Mouse (Mus musculus): ENCODE measurements at regions not wholly inside any gene's neighbourhood (a gene's known extent, or its start where the extent isn't known, plus 50 kb on each side); places are given as distances from the start of the nearest gene placed in this dataset.

DNA sequence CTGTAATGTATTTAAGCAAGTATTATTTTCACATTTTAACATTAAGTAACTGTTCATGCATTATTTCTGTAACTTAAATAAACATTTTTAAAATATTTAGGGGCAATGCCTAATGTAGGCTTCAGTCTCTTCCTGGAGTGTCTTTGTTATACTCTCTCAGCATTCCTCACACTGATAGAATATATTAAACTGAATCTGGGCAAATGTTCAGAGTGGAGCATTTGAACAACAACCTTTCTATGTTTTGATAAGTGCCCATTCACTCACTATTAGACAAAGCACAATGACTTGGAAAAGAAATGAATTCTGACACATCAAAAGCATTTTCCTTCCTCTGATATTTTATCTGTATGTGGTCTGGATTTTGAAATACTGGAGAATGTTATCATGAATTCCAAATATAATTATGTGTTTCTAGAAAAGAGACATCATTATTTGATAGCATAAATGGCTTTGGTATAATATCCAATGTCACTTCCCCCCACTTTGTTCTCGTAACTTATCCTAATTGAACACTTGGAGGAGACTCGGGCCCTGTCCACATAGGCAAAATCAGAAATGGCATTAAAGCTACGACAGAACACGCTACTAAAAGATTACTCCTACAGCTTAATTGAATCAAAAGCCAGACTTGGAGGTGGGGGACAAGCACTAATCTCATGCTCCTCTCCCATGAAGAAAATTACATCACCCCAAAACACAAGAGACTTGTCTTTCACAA lies 127.1 kb upstream of the Spred2 start:
- H3K27ac ChIP-seq (ENCODE audit: low read depth, low read length) = no peak overlapping the region
- H3K4me2 ChIP-seq (ENCODE audit: low read depth, low read length, severe bottlenecking) = no peak overlapping the region
- no peak overlapping the region for H3K4me3 ChIP-seq (ENCODE audit: low read depth, low read length)
- no peaks in the 10 kb centered on the region for H3K36me3 ChIP-seq (ENCODE audit: control insufficient read depth, insufficient read depth, low read length)
- H3K9ac ChIP-seq (ENCODE audit: low read length) = no peak overlapping the region
- no peaks in the 10 kb centered on the region for H3K9me3 ChIP-seq (ENCODE audit: control insufficient read depth, low read length)
- WGBS = 80% methylated on average over 4 of the region's 4 CpGs
- no peaks in the 10 kb centered on the region for H3K27me3 ChIP-seq (ENCODE audit: control insufficient read depth, insufficient read depth, low read length)
- ATAC-seq (replicated peaks; ENCODE audit: low FRiP score) = no peak
- no peaks in the 10 kb centered on the region for H3K4me1 ChIP-seq (replicated peaks; ENCODE audit: control insufficient read depth, insufficient read depth, low read length)
- DNase-seq (ENCODE audit: low spot score) = no peak

GRCm38 (mm10) chr11:19809359-19809758 lies 114.8 kb upstream of the Spred2 start:
- no peak overlapping the region for H3K27ac ChIP-seq (ENCODE audit: low read depth, low read length)
- H3K4me2 ChIP-seq (ENCODE audit: low read depth, low read length, severe bottlenecking) = no peak overlapping the region
- no peak overlapping the region for H3K4me3 ChIP-seq (ENCODE audit: low read depth, low read length)
- H3K27me3 ChIP-seq (ENCODE audit: control insufficient read depth, insufficient read depth, low read length) = no peaks in the 10 kb centered on the region
- no peaks in the 10 kb centered on the region for H3K9me3 ChIP-seq (ENCODE audit: control insufficient read depth, low read length)
- 0 out of 2 replicates have a peak, but pooled peaks cover 3% of the 10 kb centered on the region for H3K4me1 ChIP-seq (replicated peaks; ENCODE audit: control insufficient read depth, insufficient read depth, low read length)
- ATAC-seq (replicated peaks; ENCODE audit: low FRiP score) (no peak), DNase-seq (ENCODE audit: low spot score) (no peak)
- no peaks in the 10 kb centered on the region for H3K36me3 ChIP-seq (ENCODE audit: control insufficient read depth, insufficient read depth, low read length)
- no peak overlapping the region for H3K9ac ChIP-seq (ENCODE audit: low read length)
- 90% methylated on average over 7 of the region's 7 CpGs for WGBS

GRCm38 (mm10) chr11:19811271-19811991 lies 112.7 kb upstream of the Spred2 start:
- no peaks in the 10 kb centered on the region for H3K27me3 ChIP-seq (ENCODE audit: control insufficient read depth, insufficient read depth, low read length)
- H3K4me3 ChIP-seq (ENCODE audit: low read depth, low read length) = no peak overlapping the region
- H3K9ac ChIP-seq (ENCODE audit: low read length) = no peak overlapping the region
- DNase-seq (ENCODE audit: low spot score) = no peak
- no peaks in the 10 kb centered on the region for H3K9me3 ChIP-seq (ENCODE audit: control insufficient read depth, low read length)
- ATAC-seq (replicated peaks; ENCODE audit: low FRiP score) = peak; percentile 56
- 13% methylated on average over 12 of the region's 12 CpGs for WGBS
- H3K4me2 ChIP-seq (ENCODE audit: low read depth, low read length, severe bottlenecking) = no peak overlapping the region
- no peak overlapping the region for H3K27ac ChIP-seq (ENCODE audit: low read depth, low read length)
- no peaks in the 10 kb centered on the region for H3K36me3 ChIP-seq (ENCODE audit: control insufficient read depth, insufficient read depth, low read length)
- 0 out of 2 replicates have a peak, but pooled peaks cover 3% of the 10 kb centered on the region for H3K4me1 ChIP-seq (replicated peaks; ENCODE audit: control insufficient read depth, insufficient read depth, low read length)

DNA sequence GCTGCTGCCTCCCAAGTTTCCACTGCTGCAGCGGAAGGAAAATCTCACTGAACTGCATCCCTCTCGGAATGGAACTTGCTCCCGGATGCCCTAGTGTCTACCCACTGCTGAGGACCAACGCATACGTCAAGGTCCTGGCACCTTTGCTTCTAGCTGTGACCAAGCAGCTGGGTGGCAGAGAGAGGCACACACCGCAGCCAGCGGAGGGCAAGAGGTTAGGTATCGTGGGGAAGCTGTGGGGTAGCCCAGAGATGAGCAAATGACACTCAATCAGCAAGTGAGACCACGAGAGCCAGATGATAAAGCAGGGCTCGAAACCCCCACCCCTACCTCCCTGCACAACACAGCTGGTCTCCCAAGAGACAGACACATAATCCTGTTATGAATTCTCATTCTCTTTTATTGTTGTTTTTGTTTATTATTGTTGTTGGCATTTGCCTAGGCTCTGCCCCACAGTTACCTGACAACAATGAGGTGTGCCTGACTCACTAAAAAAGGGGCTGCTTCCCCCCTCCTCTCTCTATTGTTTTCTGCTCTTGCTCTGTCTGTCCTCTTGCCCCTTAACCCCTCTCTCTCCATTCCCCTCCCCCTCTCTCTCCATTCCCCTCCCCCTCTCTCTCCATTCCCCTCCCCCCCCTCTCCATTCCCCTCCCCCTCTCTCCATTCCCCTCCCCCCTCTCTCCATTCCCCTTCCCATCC lies 112.0 kb upstream of the Spred2 start:
- no peak overlapping the region for H3K9ac ChIP-seq (ENCODE audit: low read length)
- H3K27me3 ChIP-seq (ENCODE audit: control insufficient read depth, insufficient read depth, low read length) = no peaks in the 10 kb centered on the region
- no peaks in the 10 kb centered on the region for H3K9me3 ChIP-seq (ENCODE audit: control insufficient read depth, low read length)
- peak overlapping the region; percentile 13; the same call in 1 of the 2 replicates for H3K27ac ChIP-seq (ENCODE audit: low read depth, low read length)
- H3K36me3 ChIP-seq (ENCODE audit: control insufficient read depth, insufficient read depth, low read length) = no peaks in the 10 kb centered on the region
- DNase-seq (ENCODE audit: low spot score) (no peak), ATAC-seq (replicated peaks; ENCODE audit: low FRiP score) (peak; percentile 51; the same call in 1 of the 2 replicates)
- H3K4me1 ChIP-seq (replicated peaks; ENCODE audit: control insufficient read depth, insufficient read depth, low read length) = 0 out of 2 replicates have a peak, but pooled peaks cover 3% of the 10 kb centered on the region
- no peak overlapping the region for H3K4me2 ChIP-seq (ENCODE audit: low read depth, low read length, severe bottlenecking)
- H3K4me3 ChIP-seq (ENCODE audit: low read depth, low read length) = no peak overlapping the region
- WGBS = 14% methylated on average over 10 of the region's 10 CpGs

GRCm38 (mm10) chr11:19813549-19813948 lies 110.6 kb upstream of the Spred2 start:
- Histone ChIP-seq H3K4me2 (ENCODE audit: low read depth, low read length, severe bottlenecking) (no peak overlapping the region), H3K27ac (ENCODE audit: low read depth, low read length) (no peak overlapping the region), H3K4me1 (replicated peaks; ENCODE audit: control insufficient read depth, insufficient read depth, low read length) (0 out of 2 replicates have a peak, but pooled peaks cover 3% of the 10 kb centered on the region), H3K4me3 (ENCODE audit: low read depth, low read length) (no peak overlapping the region), H3K36me3 (ENCODE audit: control insufficient read depth, insufficient read depth, low read length) (no peaks in the 10 kb centered on the region), H3K9me3 (ENCODE audit: control insufficient read depth, low read length) (no peaks in the 10 kb centered on the region), H3K9ac (ENCODE audit: low read length) (no peak overlapping the region), H3K27me3 (ENCODE audit: control insufficient read depth, insufficient read depth, low read length) (no peaks in the 10 kb centered on the region)
- 67% methylated on average over 7 of the region's 7 CpGs for WGBS
- ATAC-seq (replicated peaks; ENCODE audit: low FRiP score) = 0 out of 2 replicates have a peak, but pooled peaks have one; percentile 36
- DNase-seq (ENCODE audit: low spot score) = no peak

DNA sequence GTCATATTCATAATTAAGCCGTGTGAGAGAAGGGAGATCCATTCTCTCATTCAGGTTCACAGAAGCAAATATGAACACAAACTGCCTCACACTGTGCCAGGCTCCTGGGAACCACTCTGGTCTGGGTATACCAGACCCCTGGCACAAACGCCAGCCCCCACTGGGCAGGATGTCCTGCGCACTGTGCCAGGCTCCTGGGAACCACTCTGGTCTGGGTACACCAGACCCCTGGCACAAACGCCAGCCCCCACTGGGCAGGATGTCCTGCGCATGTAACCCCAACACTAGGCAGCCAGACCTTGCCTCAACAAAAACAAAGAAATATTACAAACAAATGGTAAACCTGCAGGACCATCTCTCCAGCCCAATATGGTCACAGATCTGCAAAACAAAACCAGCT lies 101.2 kb upstream of the Spred2 start:
- H3K9me3 ChIP-seq (ENCODE audit: control insufficient read depth, low read length) = no peaks in the 10 kb centered on the region
- H3K4me3 ChIP-seq (ENCODE audit: low read depth, low read length) = no peak overlapping the region
- 71% methylated on average over 5 of the region's 5 CpGs for WGBS
- no peak overlapping the region for H3K4me2 ChIP-seq (ENCODE audit: low read depth, low read length, severe bottlenecking)
- no peaks in the 10 kb centered on the region for H3K27me3 ChIP-seq (ENCODE audit: control insufficient read depth, insufficient read depth, low read length)
- DNase-seq (ENCODE audit: low spot score) (no peak), ATAC-seq (replicated peaks; ENCODE audit: low FRiP score) (peak; percentile 40; the same call in 1 of the 2 replicates)
- H3K4me1 ChIP-seq (replicated peaks; ENCODE audit: control insufficient read depth, insufficient read depth, low read length) = no peaks in the 10 kb centered on the region
- H3K36me3 ChIP-seq (ENCODE audit: control insufficient read depth, insufficient read depth, low read length) = no peaks in the 10 kb centered on the region
- H3K9ac ChIP-seq (ENCODE audit: low read length) = no peak overlapping the region
- H3K27ac ChIP-seq (ENCODE audit: low read depth, low read length) = no peak overlapping the region

GRCm38 (mm10) chr11:19823461-19823895 lies 100.7 kb upstream of the Spred2 start:
- Histone ChIP-seq H3K27ac (ENCODE audit: low read depth, low read length) (no peak overlapping the region), H3K4me1 (replicated peaks; ENCODE audit: control insufficient read depth, insufficient read depth, low read length) (no peaks in the 10 kb centered on the region), H3K36me3 (ENCODE audit: control insufficient read depth, insufficient read depth, low read length) (no peaks in the 10 kb centered on the region), H3K9ac (ENCODE audit: low read length) (no peak overlapping the region), H3K27me3 (ENCODE audit: control insufficient read depth, insufficient read depth, low read length) (no peaks in the 10 kb centered on the region), H3K4me2 (ENCODE audit: low read depth, low read length, severe bottlenecking) (no peak overlapping the region), H3K9me3 (ENCODE audit: control insufficient read depth, low read length) (no peaks in the 10 kb centered on the region), H3K4me3 (ENCODE audit: low read depth, low read length) (no peak overlapping the region)
- peak; percentile 79 for DNase-seq (ENCODE audit: low spot score)
- ATAC-seq (replicated peaks; ENCODE audit: low FRiP score) = peak; percentile 65
- 0% methylated on average over 3 of the region's 3 CpGs for WGBS

GRCm38 (mm10) chr11:19826481-19827185 lies 97.5 kb upstream of the Spred2 start:
- ATAC-seq (replicated peaks; ENCODE audit: low FRiP score) = no peak
- no peak overlapping the region for H3K4me2 ChIP-seq (ENCODE audit: low read depth, low read length, severe bottlenecking)
- no peaks in the 10 kb centered on the region for H3K27me3 ChIP-seq (ENCODE audit: control insufficient read depth, insufficient read depth, low read length)
- no peaks in the 10 kb centered on the region for H3K9me3 ChIP-seq (ENCODE audit: control insufficient read depth, low read length)
- no peak for DNase-seq (ENCODE audit: low spot score)
- H3K27ac ChIP-seq (ENCODE audit: low read depth, low read length) = no peak overlapping the region
- WGBS = 91% methylated on average over 13 of the region's 13 CpGs
- H3K4me1 ChIP-seq (replicated peaks; ENCODE audit: control insufficient read depth, insufficient read depth, low read length) = no peaks in the 10 kb centered on the region
- no peaks in the 10 kb centered on the region for H3K36me3 ChIP-seq (ENCODE audit: control insufficient read depth, insufficient read depth, low read length)
- H3K4me3 ChIP-seq (ENCODE audit: low read depth, low read length) = no peak overlapping the region
- H3K9ac ChIP-seq (ENCODE audit: low read length) = no peak overlapping the region
